Mouse (Mus musculus): ENCODE measurements at regions not wholly inside any gene's neighbourhood (a gene's known extent, or its start where the extent isn't known, plus 50 kb on each side); places are given as distances from the start of the nearest gene placed in this dataset.
"Not testable (repeated sequence)": the region's sequence is repeated elsewhere in the genome, so short reads cannot be mapped to it uniquely, and the experiment has no call there.

- DNase-seq (ENCODE audit: low spot score in 2 of 2): peak; percentile 74 to 83
Measured at GRCm38 (mm10) chr16:31508981-31509380, 86.9 kb downstream of the Bdh1 start.

GRCm38 (mm10) chr16:31510097-31510496 lies 88.0 kb downstream of the Bdh1 start:
- DNase-seq (ENCODE audit: low spot score in 2 of 2): no peak

- DNase-seq (ENCODE audit: low spot score in 2 of 2): no peak
Measured at GRCm38 (mm10) chr16:31518816-31519215, 96.7 kb downstream of the Bdh1 start.

- DNase-seq (ENCODE audit: low spot score in 2 of 2): no peak
Measured at GRCm38 (mm10) chr16:31520081-31520480, 98.0 kb downstream of the Bdh1 start.

GRCm38 (mm10) chr16:31521786-31522185 lies 99.7 kb downstream of the Bdh1 start:
- DNase-seq (ENCODE audit: low spot score in 2 of 2): no peak

GRCm38 (mm10) chr16:31526711-31527344 lies 104.7 kb downstream of the Bdh1 start:
- DNase-seq (ENCODE audit: low spot score in 2 of 2): no peak

- DNase-seq (ENCODE audit: low spot score in 2 of 2): no peak
Measured at GRCm38 (mm10) chr16:31528596-31529283, 106.7 kb downstream of the Bdh1 start.

GRCm38 (mm10) chr16:31529284-31529958 lies 107.3 kb downstream of the Bdh1 start:
- no peak for DNase-seq (ENCODE audit: low spot score in 2 of 2)

- DNase-seq (ENCODE audit: low spot score in 2 of 2): no peak
Measured at GRCm38 (mm10) chr16:31530090-31530489, 108.0 kb downstream of the Bdh1 start.

GRCm38 (mm10) chr16:31533196-31533777 lies 111.2 kb downstream of the Bdh1 start:
- DNase-seq (ENCODE audit: low spot score in 2 of 2): no peak

- DNase-seq (ENCODE audit: low spot score in 2 of 2): no peak
Measured at GRCm38 (mm10) chr16:31534923-31535523, 112.9 kb downstream of the Bdh1 start.

GRCm38 (mm10) chr16:31536328-31536727 lies 114.2 kb downstream of the Bdh1 start:
- no peak for DNase-seq (ENCODE audit: low spot score in 2 of 2)

GRCm38 (mm10) chr16:31538606-31539005 lies 116.5 kb downstream of the Bdh1 start:
- no peak for DNase-seq (ENCODE audit: low spot score in 2 of 2)

GRCm38 (mm10) chr16:31543499-31544170 lies 119.6 kb upstream of the Dlg1 start:
- no peak for DNase-seq (ENCODE audit: low spot score in 2 of 2)

- no peak for DNase-seq (ENCODE audit: low spot score in 2 of 2)
Measured at GRCm38 (mm10) chr16:31546062-31546827, 117.0 kb upstream of the Dlg1 start.

GRCm38 (mm10) chr16:31546828-31547224 lies 116.4 kb upstream of the Dlg1 start:
- DNase-seq (ENCODE audit: low spot score in 2 of 2): peak in 1 of 2 experiments; percentile 54

GRCm38 (mm10) chr16:31547391-31547790 lies 115.9 kb upstream of the Dlg1 start:
- no peak for DNase-seq (ENCODE audit: low spot score in 2 of 2)

- no peak for DNase-seq (ENCODE audit: low spot score in 2 of 2)
Measured at GRCm38 (mm10) chr16:31549975-31550374, 113.3 kb upstream of the Dlg1 start.

- DNase-seq (ENCODE audit: low spot score in 2 of 2): not testable (repeated sequence)
Measured at GRCm38 (mm10) chr16:31550539-31550938, 112.7 kb upstream of the Dlg1 start.
